In genomic region chr16:6122859-6123258, GRCm38 (mm10) we compare ENCODE assay signal across 19 mouse cellular contexts.
DNase-seq lines count a peak whose midpoint lies in the region; ATAC-seq and TF ChIP-seq lines count a peak whose summit lies in the region.
"Had no signal": no experiment of that assay in that cellular context is flagged by ENCODE, and none has a peak within 500 bp of the region (broad histone marks: within the 10 kb centered on the region; RNA-seq: fewer than 3 reads in every experiment).

No protein-coding gene starts in this region.

- H3K4me3 ChIP-seq in intestine, postnatal 0 days (ENCODE audit: low read depth, low read length) = no peak overlapping the region
- no peak overlapping the region for H3K4me3 ChIP-seq in intestine, embryonic 15.5 days (replicated peaks)
- peak overlapping the region; percentile 59 for H3K4me3 ChIP-seq in megakaryocyte, embryonic 14.5 days (replicated peaks)
- H3K4me3 ChIP-seq in G1E (ENCODE audit: low read depth, low read length) = no peak overlapping the region
- H3K4me3 ChIP-seq in liver, embryonic 16.5 days (ENCODE audit: low read depth, low read length) = no peak overlapping the region
- no peak overlapping the region for H3K4me3 ChIP-seq in gastrocnemius, adult 2 months
- H3K4me3 ChIP-seq: embryonic facial prominence, embryonic 10.5 days; heart, embryonic 13.5 days; hindbrain, embryonic 10.5 days; kidney, embryonic 15.5 days; left cerebral cortex, adult 2 months; neural tube, embryonic 12.5 days had no signal

- ATAC-seq in intestine, postnatal 0 days = no peak
- ATAC-seq in intestine, embryonic 15.5 days = no peak
- ATAC-seq in megakaryocyte, adult 5-6 weeks (ENCODE audit: poor library complexity, severe bottlenecking) = no peak
- ATAC-seq in G1E (ENCODE audit: extremely low read depth, insufficient number of reproducible peaks, low FRiP score, poor library complexity, severe bottlenecking) = no peak
- 0 out of 2 replicates have a peak, but pooled peaks have one; percentile 8 for ATAC-seq in liver, embryonic 16.5 days (ENCODE audit: low read depth)
- ATAC-seq: forebrain, embryonic 16.5 days; inflammation-experienced regulatory T-cells, adult 6 months had no signal

- no peaks in the 10 kb centered on the region for H3K36me3 ChIP-seq in intestine, postnatal 0 days (ENCODE audit: control insufficient read depth, insufficient read depth)
- no peaks in the 10 kb centered on the region for H3K36me3 ChIP-seq in intestine, embryonic 15.5 days
- peaks cover 5% of the 10 kb centered on the region for H3K36me3 ChIP-seq in megakaryocyte, embryonic 14.5 days (replicated peaks; ENCODE audit: low read length)
- no peaks in the 10 kb centered on the region for H3K36me3 ChIP-seq in G1E (replicated peaks)
- no peaks in the 10 kb centered on the region for H3K36me3 ChIP-seq in liver, embryonic 16.5 days (ENCODE audit: control insufficient read depth, insufficient read depth)
- H3K36me3 ChIP-seq: embryonic facial prominence, embryonic 10.5 days; heart, embryonic 13.5 days; hindbrain, embryonic 10.5 days; kidney, embryonic 15.5 days; neural tube, embryonic 12.5 days had no signal

- no peak overlapping the region for H3K4me2 ChIP-seq in intestine, postnatal 0 days (replicated peaks; ENCODE audit: low read depth)
- H3K4me2 ChIP-seq in intestine, embryonic 15.5 days (replicated peaks) = no peak overlapping the region
- H3K4me2 ChIP-seq in liver, embryonic 16.5 days (ENCODE audit: low read depth, low read length) = no peak overlapping the region
- H3K4me2 ChIP-seq: heart, embryonic 13.5 days; kidney, embryonic 15.5 days; neural tube, embryonic 12.5 days had no signal

- intact Hi-C loops in gastrocnemius, adult 2 months (cut with DNase I) = no loop called here

- peak; percentile 17; the same call in 1 of the 2 replicates for TF ChIP-seq CTCF in intestine, postnatal 0 days (IDR thresholded peaks at IDR 0.05; ENCODE audit: low read depth)
- 0 out of 2 replicates have a peak, but pooled peaks have one; percentile 5 for TF ChIP-seq CTCF in G1E (IDR thresholded peaks at IDR 0.05; ENCODE audit: low read depth, low read length)
- TF ChIP-seq CTCF in gastrocnemius, adult 2 months (IDR thresholded peaks at IDR 0.05) = no peak

- H3K9ac ChIP-seq in intestine, postnatal 0 days (ENCODE audit: low read depth, low read length) = no peak overlapping the region
- no peak overlapping the region for H3K9ac ChIP-seq in intestine, embryonic 15.5 days
- no peak overlapping the region for H3K9ac ChIP-seq in liver, embryonic 16.5 days (ENCODE audit: low read depth, low read length)
- H3K9ac ChIP-seq: heart, embryonic 13.5 days; kidney, embryonic 15.5 days; neural tube, embryonic 12.5 days had no signal

- H3K9me3 ChIP-seq in intestine, postnatal 0 days (ENCODE audit: control insufficient read depth) = no peaks in the 10 kb centered on the region
- no peaks in the 10 kb centered on the region for H3K9me3 ChIP-seq in intestine, embryonic 15.5 days
- peaks cover 2% of the 10 kb centered on the region; the same call in 1 of the 2 replicates for H3K9me3 ChIP-seq in megakaryocyte, embryonic 14.5 days
- H3K9me3 ChIP-seq in G1E (replicated peaks) = peaks cover 16% of the 10 kb centered on the region
- no peaks in the 10 kb centered on the region for H3K9me3 ChIP-seq in liver, embryonic 16.5 days (replicated peaks; ENCODE audit: control insufficient read depth, low read length)
- H3K9me3 ChIP-seq: kidney, embryonic 15.5 days had no signal

- no peaks in the 10 kb centered on the region for H3K4me1 ChIP-seq in intestine, postnatal 0 days (replicated peaks; ENCODE audit: control insufficient read depth, insufficient read depth, low read length)
- H3K4me1 ChIP-seq in intestine, embryonic 15.5 days (replicated peaks) = no peaks in the 10 kb centered on the region
- peaks cover 78% of the 10 kb centered on the region for H3K4me1 ChIP-seq in megakaryocyte, embryonic 14.5 days
- no peaks in the 10 kb centered on the region for H3K4me1 ChIP-seq in G1E (ENCODE audit: insufficient read depth, low read depth, low read length)
- H3K4me1 ChIP-seq in liver, embryonic 16.5 days (ENCODE audit: control insufficient read depth, low read depth, low read length) = no peaks in the 10 kb centered on the region; the same call in 1 of the 2 replicates
- H3K4me1 ChIP-seq: embryonic facial prominence, embryonic 10.5 days; heart, embryonic 13.5 days; hindbrain, embryonic 10.5 days; kidney, embryonic 15.5 days; neural tube, embryonic 12.5 days had no signal

- no peaks in the 10 kb centered on the region for H3K27me3 ChIP-seq in intestine, postnatal 0 days (replicated peaks; ENCODE audit: control insufficient read depth, insufficient read depth, low read length)
- H3K27me3 ChIP-seq in intestine, embryonic 15.5 days (replicated peaks) = no peaks in the 10 kb centered on the region
- H3K27me3 ChIP-seq in megakaryocyte, embryonic 14.5 days (replicated peaks) = no peaks in the 10 kb centered on the region
- H3K27me3 ChIP-seq in G1E (ENCODE audit: insufficient read depth, low read length) = no peaks in the 10 kb centered on the region
- no peaks in the 10 kb centered on the region for H3K27me3 ChIP-seq in liver, embryonic 16.5 days (ENCODE audit: control insufficient read depth, insufficient read depth, low read depth, low read length)
- H3K27me3 ChIP-seq: heart, embryonic 13.5 days; kidney, embryonic 15.5 days; neural tube, embryonic 12.5 days had no signal

- WGBS in intestine, postnatal 0 days = 95% methylated on average over 12 of the region's 22 CpGs
- 92% methylated on average over 22 of the region's 22 CpGs for WGBS in intestine, embryonic 15.5 days
- WGBS in liver, embryonic 16.5 days (ENCODE audit: insufficient replicate concordance) = 86% methylated on average over 22 of the region's 22 CpGs

- no peak for DNase-seq in G1E (ENCODE audit: low spot score)
- DNase-seq in gastrocnemius, adult 2 months = no peak
- DNase-seq in kidney, postnatal 36 days = no peak
- DNase-seq: adrenal gland, postnatal 14 days; heart, adult 11 months; lung, postnatal 10 days had no signal

- no peak overlapping the region for H3K27ac ChIP-seq in intestine, postnatal 0 days (ENCODE audit: low read depth, low read length)
- no peak overlapping the region for H3K27ac ChIP-seq in intestine, embryonic 15.5 days
- no peak overlapping the region for H3K27ac ChIP-seq in liver, embryonic 16.5 days (ENCODE audit: low read length)
- H3K27ac ChIP-seq in gastrocnemius, adult 2 months = no peak overlapping the region
- H3K27ac ChIP-seq: embryonic facial prominence, embryonic 10.5 days; heart, embryonic 13.5 days; hindbrain, embryonic 10.5 days; kidney, embryonic 15.5 days; left cerebral cortex, adult 2 months; neural tube, embryonic 12.5 days had no signal
